Mouse (Mus musculus): Measurements from ENCODE around the gene Ttc25.

GRCm38 (mm10) chr11:100527066-100527457 lies 18.3 kb upstream of the Ttc25 start:
- TF ChIP-seq EP300 (IDR thresholded peaks at IDR 0.05; ENCODE audit: low read depth) (no peak), CTCF (IDR thresholded peaks at IDR 0.05; ENCODE audit: low read depth) (peak; percentile 54; the same call in 1 of the 2 replicates)

Measured in liver, embryonic 14.5 days (tissue).